Mouse (Mus musculus): ENCODE data around the gene Zfyve27. TPM values are rescaled to one million over a fixed set of nuclear protein-coding genes. Genes with fewer than 3 reads are reported as not detected.

The Zfyve27 gene
- total RNA-seq, 2 experiments from 2014 or later = 78.8 to 94.5 TPM

DNA sequence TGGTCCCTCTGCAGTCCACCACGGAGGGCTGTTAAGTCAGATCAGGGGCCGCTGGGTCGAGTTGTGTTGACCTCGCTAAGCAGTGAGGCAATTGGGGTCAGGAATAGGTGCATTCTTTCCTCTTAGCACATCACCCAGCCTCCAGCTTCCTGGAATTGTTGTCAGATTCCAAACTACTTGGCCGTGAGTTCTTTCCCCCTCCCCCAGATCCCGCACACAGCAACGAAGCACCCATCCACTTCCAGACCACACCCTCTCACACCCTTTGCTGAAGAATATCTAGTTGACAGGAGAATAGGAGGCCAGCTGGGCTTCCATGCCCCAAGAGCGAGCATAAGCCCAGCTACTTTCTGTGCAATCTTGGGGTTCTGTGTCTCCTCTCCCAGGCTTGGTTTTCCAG is 48.2 kb downstream of the Zfyve27 start:
- intact Hi-C loops (cut with DNase I) = no loop called here

DNA sequence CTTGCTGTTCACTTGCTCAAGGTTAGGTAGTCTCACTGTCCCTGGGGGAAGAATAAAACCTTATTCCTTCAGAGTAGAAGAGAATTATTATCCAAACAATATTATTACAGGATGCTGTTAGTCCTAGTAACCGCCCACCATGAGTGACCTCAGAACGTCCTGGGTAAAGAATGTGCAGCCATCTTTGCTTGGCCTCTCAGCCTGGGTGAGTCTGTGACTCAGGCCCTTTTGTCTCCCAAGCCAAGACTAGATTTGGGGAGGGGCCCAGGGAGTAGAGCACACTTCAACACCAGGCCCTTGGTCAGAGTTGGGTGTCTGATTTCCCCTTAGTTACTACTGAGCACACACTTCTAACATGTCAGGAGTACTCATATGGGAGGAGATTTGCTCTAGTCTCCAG is 50.9 kb downstream of the Zfyve27 start:
- intact Hi-C loops (cut with DNase I) = no loop called here

More for the DNA sequence above, 48.2 kb downstream of the Zfyve27 start:
- DNase-seq (ENCODE audit: low spot score in 2 of 2) = no peak

DNA sequence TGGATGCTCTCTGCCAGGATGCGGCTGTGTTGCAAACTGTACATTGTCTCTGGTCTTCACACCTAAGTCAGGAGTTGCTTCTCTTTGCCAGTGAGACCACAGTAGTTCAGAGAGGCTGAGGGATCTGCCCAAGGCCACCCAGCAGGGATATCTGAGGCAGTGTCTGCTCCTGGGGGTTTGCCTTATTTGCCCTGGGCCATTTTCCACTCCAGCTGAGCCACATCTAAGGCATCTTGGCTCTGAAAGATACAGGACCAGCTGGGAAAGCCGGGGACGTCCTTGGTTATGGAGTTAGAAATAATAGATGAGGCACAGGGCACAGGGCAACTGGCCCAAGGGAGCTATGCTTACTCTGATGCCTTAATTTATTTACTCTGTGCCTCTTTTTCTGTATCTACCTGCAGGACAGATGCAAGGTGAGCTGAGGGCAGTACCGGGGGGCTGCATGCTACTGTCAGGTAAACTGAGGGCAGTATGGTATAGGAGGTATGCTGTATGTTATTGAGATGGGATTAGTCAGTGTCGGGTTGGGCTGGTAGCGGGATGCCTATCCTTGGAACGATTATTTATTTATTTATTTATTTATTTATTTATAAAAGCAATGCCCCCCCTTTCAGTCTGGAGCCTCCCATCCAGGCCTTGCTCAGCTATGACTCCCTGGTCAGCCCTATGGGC is 53.1 kb downstream of the Zfyve27 start:
- no peak for DNase-seq (ENCODE audit: low spot score in 2 of 2)
- intact Hi-C loops (cut with DNase I) = loop anchor here (1.0 kb wide), 1 partner anchor 55 kb away; no protein-coding TSS in a partner anchor

More for the DNA sequence above, 50.9 kb downstream of the Zfyve27 start:
- DNase-seq (ENCODE audit: low spot score in 2 of 2) = no peak

DNA sequence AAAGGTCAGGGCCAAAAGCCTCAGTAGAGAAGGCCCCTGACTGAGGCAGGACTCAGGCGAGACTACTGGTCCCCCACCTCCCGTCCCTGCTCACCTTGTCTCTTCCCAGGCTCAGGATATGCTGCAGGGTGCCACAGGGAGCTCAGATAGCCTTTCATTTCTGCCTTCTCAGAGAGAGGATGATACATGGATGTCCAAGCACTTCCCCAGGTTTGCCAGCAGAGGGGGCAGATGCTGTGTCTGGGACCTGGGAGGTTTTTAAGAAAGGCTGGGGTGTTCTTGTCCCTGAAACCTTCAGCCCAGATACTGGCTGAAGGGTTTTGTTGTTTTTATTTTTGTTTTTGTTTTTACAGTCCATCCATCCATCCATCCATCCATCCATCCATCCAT is 53.6 kb downstream of the Zfyve27 start:
- intact Hi-C loops (cut with DNase I) = loop anchor here (1.0 kb wide), 1 partner anchor 55 kb away; no protein-coding TSS in a partner anchor
- DNase-seq (ENCODE audit: low spot score in 2 of 2) = peak in 1 of 2 experiments; percentile 46

DNA sequence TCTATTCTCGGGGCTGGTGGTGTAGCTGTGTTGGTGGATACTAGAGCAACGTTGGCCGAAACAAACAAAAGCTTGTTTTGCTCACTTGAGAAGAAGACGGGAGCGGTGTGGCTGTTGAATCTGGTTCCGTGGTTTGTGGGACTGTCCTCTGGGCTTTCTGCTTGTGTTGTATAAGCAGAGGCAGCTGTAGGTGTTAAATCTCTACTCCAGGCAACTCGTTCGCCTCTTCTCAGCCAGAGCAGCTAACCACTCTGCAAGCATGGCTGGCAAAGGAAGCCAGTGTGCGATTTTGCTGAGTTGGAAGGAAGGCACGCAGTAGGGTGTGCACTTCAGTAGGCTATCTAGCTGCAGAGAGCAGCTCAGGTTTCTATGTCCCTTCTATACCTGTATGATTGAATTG is 62.7 kb downstream of the Zfyve27 start:
- peak in 1 of 2 experiments; percentile 47 for DNase-seq (ENCODE audit: low spot score in 2 of 2)
- intact Hi-C loops (cut with DNase I) = no loop called here

DNA sequence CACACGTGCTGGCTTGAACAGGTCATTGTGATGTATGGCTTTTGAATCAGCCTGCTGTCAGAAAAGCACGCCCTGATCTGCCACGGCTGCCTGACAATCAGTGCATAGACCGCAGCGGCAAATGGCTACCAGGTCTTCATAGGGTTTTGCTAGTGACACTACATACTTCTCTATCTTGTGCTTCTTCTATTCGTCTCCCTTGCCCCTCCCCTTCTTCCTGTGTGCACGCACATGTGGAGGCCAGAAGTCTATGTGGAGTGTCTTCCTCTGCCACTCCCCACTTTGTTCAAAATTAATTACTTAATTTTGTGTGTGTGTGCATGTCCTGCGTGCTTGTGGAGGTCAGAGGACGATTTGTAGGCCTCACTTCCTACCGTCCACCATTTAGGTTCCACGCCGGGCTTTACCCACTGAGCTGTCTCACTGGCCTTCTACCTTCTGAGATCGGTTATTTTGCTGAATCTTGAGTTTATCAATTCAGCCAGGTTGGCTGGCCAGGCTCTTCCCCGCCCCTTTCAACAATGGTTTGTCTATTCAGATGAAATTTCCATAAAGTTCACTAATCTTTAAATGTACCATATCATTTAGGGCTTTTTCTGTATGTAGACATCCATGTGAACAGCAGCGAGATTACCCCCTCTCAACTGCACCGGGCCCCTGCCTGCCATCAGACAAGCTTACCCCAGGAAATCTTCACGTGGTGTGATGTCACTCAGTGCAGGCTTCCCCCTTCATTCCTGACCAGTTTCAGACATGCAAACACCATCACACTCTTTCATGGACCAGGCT is 65.9 kb downstream of the Zfyve27 start:
- DNase-seq (ENCODE audit: low spot score in 2 of 2) = no peak
- intact Hi-C loops (cut with DNase I) = no loop called here

DNA sequence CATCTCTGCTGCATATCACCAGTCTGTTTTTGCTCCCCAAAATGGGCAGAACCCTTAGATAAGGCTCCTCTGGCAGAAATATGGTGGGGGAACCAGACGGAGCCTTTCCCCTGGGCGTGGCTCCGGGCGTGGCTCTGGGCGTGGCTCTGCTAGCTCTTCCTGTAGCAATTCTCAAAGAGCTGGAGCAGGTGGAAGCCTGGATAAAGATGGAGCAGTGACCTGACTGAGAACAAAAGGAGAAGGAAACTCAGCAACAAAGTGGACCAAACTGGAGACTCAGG is 66.5 kb downstream of the Zfyve27 start:
- intact Hi-C loops (cut with DNase I) = no loop called here

DNA sequence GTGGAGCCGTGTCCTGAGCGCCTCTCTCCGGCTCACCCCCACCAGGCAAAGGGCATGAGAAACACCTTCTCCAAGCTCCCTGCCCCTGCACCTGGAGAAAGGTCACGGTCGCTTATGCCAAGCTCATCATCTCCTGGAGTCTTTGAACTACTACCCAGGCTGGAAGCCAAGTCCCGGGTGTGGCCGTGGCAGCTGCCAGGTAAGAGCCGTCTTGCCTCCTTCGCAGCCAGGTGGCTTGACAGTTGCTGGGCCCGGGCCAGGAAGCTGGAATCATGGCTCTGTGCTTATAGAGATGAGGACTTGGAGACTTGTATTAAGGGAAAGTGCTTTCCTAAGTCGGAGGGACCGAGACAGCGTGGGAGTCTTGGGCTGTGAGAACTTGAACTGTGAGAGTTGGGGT is 67.2 kb downstream of the Zfyve27 start:
- no peak for DNase-seq (ENCODE audit: low spot score in 2 of 2)
- intact Hi-C loops (cut with DNase I) = no loop called here

More for the DNA sequence above, 66.5 kb downstream of the Zfyve27 start:
- no peak for DNase-seq (ENCODE audit: low spot score in 2 of 2)

DNA sequence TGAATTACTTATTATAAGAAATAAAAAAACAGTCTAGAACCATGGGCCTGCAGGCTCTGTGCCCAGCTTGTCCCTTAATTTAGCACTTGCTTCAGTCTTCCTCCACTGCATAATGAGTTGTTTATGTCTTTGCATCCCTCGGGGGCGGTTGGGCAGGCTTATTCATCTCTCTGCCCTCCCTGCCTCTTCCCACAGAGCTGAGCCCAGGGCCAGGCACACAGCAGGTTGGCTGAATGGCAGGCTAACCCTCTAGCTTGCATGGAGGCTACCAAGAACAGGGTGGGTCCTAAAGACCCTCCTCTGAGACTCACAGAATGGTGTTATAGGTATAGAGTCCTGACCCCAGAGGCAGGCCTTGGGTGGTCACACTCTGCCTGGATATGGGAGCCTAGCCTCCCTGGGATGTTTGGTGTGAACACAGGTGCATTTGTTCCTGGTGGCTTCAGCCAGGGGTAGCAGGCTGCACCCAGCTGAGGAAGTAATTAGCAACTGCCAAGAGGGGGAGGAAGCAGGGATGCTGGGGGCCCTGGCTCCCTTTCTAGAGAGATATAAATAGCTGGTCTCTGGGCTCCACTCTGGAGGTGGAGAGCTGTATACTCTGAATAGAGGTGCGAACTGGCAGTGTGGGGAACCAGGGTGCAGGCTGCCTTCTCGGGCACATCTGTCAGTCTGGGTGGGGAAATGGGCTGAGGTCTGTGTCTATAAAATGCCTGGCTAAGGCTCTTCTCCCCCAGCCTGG is 74.0 kb downstream of the Zfyve27 start:
- intact Hi-C loops (cut with DNase I) = no loop called here
- peak; percentile 53 to 67 for DNase-seq (ENCODE audit: low spot score in 2 of 2)

DNA sequence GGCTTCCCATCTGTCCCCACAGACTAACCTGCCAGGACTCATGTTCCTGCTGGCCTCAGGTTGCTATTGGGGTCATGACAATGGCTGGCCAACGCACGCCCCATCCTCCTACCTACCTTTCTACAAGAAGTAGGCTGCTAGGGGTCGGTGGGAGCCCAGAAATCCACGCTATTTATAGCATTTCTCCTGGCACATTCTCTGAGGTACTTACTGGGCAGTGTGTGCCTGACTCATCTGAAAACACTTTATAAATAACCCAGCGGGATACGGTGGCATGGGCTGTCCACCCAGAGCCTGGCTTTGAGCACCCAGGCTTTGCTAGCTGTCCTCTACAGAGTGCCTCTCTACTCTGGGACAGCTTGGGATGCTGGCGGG is 74.6 kb downstream of the Zfyve27 start:
- peak; percentile 25 to 43 for DNase-seq (ENCODE audit: low spot score in 2 of 2)
- intact Hi-C loops (cut with DNase I) = no loop called here

DNA sequence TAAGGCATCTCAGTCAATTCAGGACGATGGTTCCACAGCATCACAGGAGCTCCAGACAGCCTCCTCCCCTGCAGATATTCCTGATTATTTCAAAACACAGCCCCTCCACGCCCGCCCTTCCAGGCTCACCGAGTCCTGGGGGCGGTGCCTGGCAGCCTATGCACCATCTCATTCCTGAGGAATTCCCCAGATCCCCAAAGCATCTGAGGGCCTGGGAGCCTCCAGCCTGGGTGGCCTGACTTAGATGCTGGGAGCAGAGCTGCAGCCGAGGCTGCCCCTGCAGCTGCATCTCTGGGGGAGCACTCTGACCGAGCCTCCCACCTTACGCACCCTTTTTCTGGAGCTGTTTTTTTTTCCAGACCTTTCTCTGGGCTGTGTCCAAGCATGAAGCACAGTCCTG is 77.1 kb downstream of the Zfyve27 start:
- no peak for DNase-seq (ENCODE audit: low spot score in 2 of 2)
- intact Hi-C loops (cut with DNase I) = no loop called here

DNA sequence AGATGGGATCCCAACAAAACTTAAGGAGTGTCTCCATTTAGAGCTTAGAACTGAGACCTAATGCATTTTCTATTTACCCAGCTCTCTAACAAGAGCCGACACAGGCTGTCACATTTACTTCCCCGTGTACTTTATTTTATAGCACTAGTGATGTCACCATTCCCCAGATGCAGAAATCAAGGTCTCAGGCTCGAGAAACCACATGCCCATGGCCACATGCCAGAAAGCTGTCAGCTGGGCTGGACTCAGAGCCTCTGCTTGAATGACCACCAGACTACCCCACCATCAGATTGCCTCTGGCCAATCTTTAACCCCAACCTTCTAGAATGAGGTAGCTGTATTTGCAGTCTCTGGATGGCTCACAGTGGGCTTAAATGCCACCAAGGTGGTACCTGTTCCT is 79.7 kb downstream of the Zfyve27 start:
- intact Hi-C loops (cut with DNase I) = no loop called here
- no peak for DNase-seq (ENCODE audit: low spot score in 2 of 2)

Other genes with a start within 250 kb of the Zfyve27 start
- 10 to 100 TPM; 21.0 to 27.3 TPM for gene Exosc1, start 230.5 kb upstream of the Zfyve27 start, total RNA-seq (2021)
- 10 to 100 TPM; 45.4 to 48.5 TPM for gene Zdhhc16, start 230.5 kb upstream of the Zfyve27 start, total RNA-seq (2021)
- 10 to 100 TPM; 25.2 to 36.7 TPM for gene Mms19, start 182.8 kb upstream of the Zfyve27 start, total RNA-seq (2021)
- gene Ubtd1, start 182.2 kb upstream of the Zfyve27 start, total RNA-seq (2021) = 10 to 100 TPM; 12.2 to 15.1 TPM
- gene Ankrd2, start 128.0 kb upstream of the Zfyve27 start, total RNA-seq (2021) = not detected
- 1 to 10 TPM; 3.4 to 4.2 TPM for gene Hoga1, start 118.3 kb upstream of the Zfyve27 start, total RNA-seq (2021)
- under 1 TPM; 0.62 to 0.86 TPM for gene 4933411K16Rik, start 111.7 kb upstream of the Zfyve27 start, total RNA-seq (2021)
- gene Morn4, start 77.6 kb upstream of the Zfyve27 start, total RNA-seq (2021) = 10 to 100 TPM; 67.8 to 75.3 TPM
- gene Pi4k2a, start 73.5 kb upstream of the Zfyve27 start, total RNA-seq (2021) = 10 to 100 TPM; 63.6 to 72.2 TPM
- gene Avpi1, start 34.9 kb upstream of the Zfyve27 start, total RNA-seq (2021) = 10 to 100 TPM; 29.3 to 40.2 TPM
- gene Marveld1, start 16.6 kb upstream of the Zfyve27 start, total RNA-seq (2021) = 1 to 10 TPM; 9.5 to 9.8 TPM
- under 1 TPM; 0.27 to 0.76 TPM for gene Sfrp5, start 38.3 kb downstream of the Zfyve27 start, total RNA-seq (2021)
- gene Golga7b, start 83.6 kb downstream of the Zfyve27 start, total RNA-seq (2021) = 100 to 1,000 TPM; 122 to 150 TPM

All from left cerebral cortex, postnatal 36 days (tissue).